8 mouse cellular contexts compared by ENCODE assay signal in the genomic region with DNA sequence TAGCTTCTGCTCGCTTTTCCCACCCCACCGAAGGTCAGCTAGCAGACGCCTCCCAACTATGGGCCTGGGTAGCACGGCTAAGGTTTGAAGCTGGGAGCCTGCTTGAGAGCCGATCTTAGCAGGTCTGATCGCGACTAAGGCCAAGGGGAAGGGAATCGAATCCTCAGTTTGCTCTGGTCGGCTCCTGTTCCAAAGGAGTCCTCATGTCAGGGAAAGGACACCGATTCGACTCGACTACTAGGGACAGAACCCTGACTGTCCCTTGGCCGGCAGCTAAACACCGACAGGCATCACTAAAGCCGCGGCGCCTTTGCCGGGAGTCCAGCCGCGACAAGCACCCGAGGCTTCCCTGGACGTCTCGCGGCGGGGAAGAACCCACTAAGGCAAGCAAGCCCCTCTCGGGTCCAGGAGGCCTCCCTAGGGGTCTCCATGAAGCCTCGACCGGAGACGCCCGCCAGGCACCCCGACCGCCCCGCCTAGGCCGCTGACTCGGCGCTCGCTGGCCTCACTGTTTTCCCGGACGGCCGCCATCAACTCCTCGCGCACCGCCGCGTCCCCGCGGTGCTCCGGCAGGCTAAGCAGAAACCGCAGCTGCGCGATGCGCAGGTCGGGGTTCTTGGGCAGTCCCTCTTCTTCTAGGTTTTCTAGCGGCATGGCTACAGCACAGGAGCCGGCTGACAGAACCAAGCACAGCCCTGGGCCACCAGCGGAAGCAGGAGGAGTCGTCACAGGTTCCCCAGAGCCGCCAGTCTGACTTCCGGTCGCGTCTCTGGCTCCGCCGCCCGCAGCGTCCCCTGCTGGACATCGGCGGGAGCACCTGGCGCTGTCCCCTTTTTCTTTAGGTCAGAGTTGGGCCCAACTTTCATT. TPM values are rescaled to one million over a fixed set of nuclear protein-coding genes. Genes with fewer than 3 reads are reported as not detected.
DNase-seq lines count a peak whose midpoint lies in the region; ATAC-seq and TF ChIP-seq lines count a peak whose summit lies in the region.

A gene (minus strand): TSS at position 755 of the 867 bp plus-strand sequence.

- peak; percentile 97 for ATAC-seq in forebrain, embryonic 12.5 days (ENCODE audit: low FRiP score)
- peak; percentile 94 for ATAC-seq in heart, postnatal 0 days (ENCODE audit: insufficient read depth, low read depth)
- ATAC-seq in liver, embryonic 16.5 days (ENCODE audit: low read depth) = peak; percentile 95
- peak; percentile 99 for ATAC-seq in neural tube, embryonic 13.5 days (ENCODE audit: low read depth)

- no peaks in the 10 kb centered on the region for H3K27me3 ChIP-seq in E14TG2a.4 (ENCODE audit: insufficient read depth, low read length)
- no peaks in the 10 kb centered on the region for H3K27me3 ChIP-seq in forebrain, embryonic 12.5 days
- H3K27me3 ChIP-seq in heart, postnatal 0 days (ENCODE audit: control insufficient read depth, insufficient read depth, low read length) = no peaks in the 10 kb centered on the region
- H3K27me3 ChIP-seq in liver, embryonic 16.5 days (ENCODE audit: control insufficient read depth, insufficient read depth, low read depth, low read length) = no peaks in the 10 kb centered on the region
- no peaks in the 10 kb centered on the region for H3K27me3 ChIP-seq in neural tube, embryonic 13.5 days
- no peaks in the 10 kb centered on the region for H3K27me3 ChIP-seq in testis, adult 2 months (ENCODE audit: control insufficient read depth, insufficient read depth, low read length)

- TF ChIP-seq CTCF in E14TG2a.4 (conservative IDR thresholded peaks at IDR 0.05; ENCODE audit: low read length) = peak; percentile 87
- TF ChIP-seq CTCF in heart, postnatal 0 days (IDR thresholded peaks at IDR 0.05; ENCODE audit: low read depth) = peak; percentile 93
- TF ChIP-seq CTCF in testis, adult 2 months (IDR thresholded peaks at IDR 0.05; ENCODE audit: control insufficient read depth, insufficient read depth, insufficient replicate concordance, low read depth, low read length) = peak; percentile 96

- DNase-seq in c-Kit-positive CD71-positive TER-119-positive erythroid progenitor cells, embryonic 14.5 days (ENCODE audit: low spot score) = peak; percentile 80
- DNase-seq in heart, postnatal 0 days (ENCODE audit: low spot score) = peak; percentile 83
- DNase-seq in kidney, postnatal 4 days = peak; percentile 92 to 94

- H3K27ac ChIP-seq in forebrain, embryonic 12.5 days = peak within 1 kb of the TSS; percentile 80
- H3K27ac ChIP-seq in heart, postnatal 0 days (ENCODE audit: low read depth) = peak within 1 kb of the TSS; percentile 73
- H3K27ac ChIP-seq in liver, embryonic 16.5 days (ENCODE audit: low read length) = peak within 1 kb of the TSS; percentile 57; the same call in 1 of the 2 replicates
- H3K27ac ChIP-seq in neural tube, embryonic 13.5 days (replicated peaks) = peak within 1 kb of the TSS; percentile 90
- peak within 1 kb of the TSS; percentile 67 for H3K27ac ChIP-seq in testis, adult 2 months (ENCODE audit: control insufficient read depth, insufficient read depth, low read depth, low read length)

- H3K36me3 ChIP-seq in E14TG2a.4 (ENCODE audit: insufficient read depth, low read length) = peaks cover 43% of the 10 kb centered on the region
- H3K36me3 ChIP-seq in forebrain, embryonic 12.5 days (replicated peaks) = peaks cover 36% of the 10 kb centered on the region
- H3K36me3 ChIP-seq in heart, postnatal 0 days (replicated peaks; ENCODE audit: control insufficient read depth, insufficient read depth, low read length) = peaks cover 29% of the 10 kb centered on the region
- H3K36me3 ChIP-seq in liver, embryonic 16.5 days (ENCODE audit: control insufficient read depth, insufficient read depth) = peaks cover 14% of the 10 kb centered on the region
- H3K36me3 ChIP-seq in neural tube, embryonic 13.5 days = peaks cover 34% of the 10 kb centered on the region
- H3K36me3 ChIP-seq in testis, adult 2 months (ENCODE audit: control insufficient read depth, insufficient read depth, low read length) = no peaks in the 10 kb centered on the region; the same call in 1 of the 2 replicates

- WGBS in forebrain, embryonic 12.5 days = 1% methylated on average over 68 of the region's 68 CpGs
- whole genome bisulfite sequencing in heart, postnatal 0 days = under 1% methylated on average over 68 of the region's 68 CpGs
- WGBS in liver, embryonic 16.5 days (ENCODE audit: insufficient replicate concordance) = under 1% methylated on average over 62 of the region's 68 CpGs
- WGBS in neural tube, embryonic 13.5 days = 1% methylated on average over 68 of the region's 68 CpGs

- peaks cover 14% of the 10 kb centered on the region for H3K4me1 ChIP-seq in E14TG2a.4 (replicated peaks; ENCODE audit: low read depth, low read length)
- H3K4me1 ChIP-seq in forebrain, embryonic 12.5 days = peaks cover 15% of the 10 kb centered on the region
- H3K4me1 ChIP-seq in heart, postnatal 0 days (ENCODE audit: control insufficient read depth, insufficient read depth) = peaks cover 9% of the 10 kb centered on the region; the same call in 1 of the 2 replicates
- H3K4me1 ChIP-seq in liver, embryonic 16.5 days (ENCODE audit: control insufficient read depth, low read depth, low read length) = peaks cover 7% of the 10 kb centered on the region
- H3K4me1 ChIP-seq in neural tube, embryonic 13.5 days (replicated peaks) = peaks cover 32% of the 10 kb centered on the region
- peaks cover 2% of the 10 kb centered on the region; the same call in 1 of the 2 replicates for H3K4me1 ChIP-seq in testis, adult 2 months (ENCODE audit: control insufficient read depth, insufficient read depth, low read length)

- H3K9me3 ChIP-seq in E14TG2a.4 (ENCODE audit: low read length) = peaks cover 16% of the 10 kb centered on the region
- H3K9me3 ChIP-seq in forebrain, embryonic 12.5 days = no peaks in the 10 kb centered on the region
- no peaks in the 10 kb centered on the region for H3K9me3 ChIP-seq in heart, postnatal 0 days (replicated peaks; ENCODE audit: control insufficient read depth, low read length)
- H3K9me3 ChIP-seq in liver, embryonic 16.5 days (replicated peaks; ENCODE audit: control insufficient read depth, low read length) = no peaks in the 10 kb centered on the region
- H3K9me3 ChIP-seq in neural tube, embryonic 13.5 days = no peaks in the 10 kb centered on the region

- peak; percentile 78 for TF ChIP-seq POLR2A in testis, adult 2 months (IDR thresholded peaks at IDR 0.05; ENCODE audit: control insufficient read depth, low read depth, low read length)

- H3K9ac ChIP-seq in forebrain, embryonic 12.5 days = peak within 1 kb of the TSS; percentile 98
- peak within 1 kb of the TSS; percentile 94 for H3K9ac ChIP-seq in heart, postnatal 0 days (replicated peaks; ENCODE audit: low read depth, low read length)
- H3K9ac ChIP-seq in liver, embryonic 16.5 days (ENCODE audit: low read depth, low read length) = peak within 1 kb of the TSS; percentile 89
- H3K9ac ChIP-seq in neural tube, embryonic 13.5 days = peak within 1 kb of the TSS; percentile 93

- peak; percentile 54 for TF ChIP-seq EP300 in heart, postnatal 0 days (IDR thresholded peaks at IDR 0.05; ENCODE audit: low read depth)

- H3K4me3 ChIP-seq in E14TG2a.4 (replicated peaks; ENCODE audit: low read length) = peak within 1 kb of the TSS; percentile 97
- H3K4me3 ChIP-seq in forebrain, embryonic 12.5 days (replicated peaks) = peak within 1 kb of the TSS; percentile 96
- peak within 1 kb of the TSS; percentile 94 for H3K4me3 ChIP-seq in heart, postnatal 0 days (ENCODE audit: low read depth, low read length)
- H3K4me3 ChIP-seq in liver, embryonic 16.5 days (ENCODE audit: low read depth, low read length) = peak within 1 kb of the TSS; percentile 81
- peak within 1 kb of the TSS; percentile 79 for H3K4me3 ChIP-seq in neural tube, embryonic 13.5 days
- peak within 1 kb of the TSS; percentile 98 for H3K4me3 ChIP-seq in testis, adult 2 months (ENCODE audit: control insufficient read depth, low read depth, low read length)

- peak within 1 kb of the TSS; percentile 89 for H3K4me2 ChIP-seq in forebrain, embryonic 12.5 days
- peak within 1 kb of the TSS; percentile 88 for H3K4me2 ChIP-seq in heart, postnatal 0 days (ENCODE audit: low read depth, low read length)
- peak within 1 kb of the TSS; percentile 70 for H3K4me2 ChIP-seq in liver, embryonic 16.5 days (ENCODE audit: low read depth, low read length)
- H3K4me2 ChIP-seq in neural tube, embryonic 13.5 days = peak within 1 kb of the TSS; percentile 73

RNA-seq across cellular contexts. Expression of the gene that starts here (rescaled TPM):
- polyA plus RNA-seq in forebrain, embryonic 12.5 days (2016; fragmentation: Nextera tagmentation; extraction: Ambion mirVana) = 292 TPM in 2 replicates
- total RNA-seq in heart, postnatal 0 days (2014; rRNA removed; ENCODE audit: low replicate concordance) = 111 and 132 TPM in 2 replicates
- polyA plus RNA-seq in heart, postnatal 0 days (2015; fragmentation: Nextera tagmentation; extraction: Ambion mirVana) = 173 and 184 TPM in 2 replicates
- 101 and 108 TPM in 2 replicates for polyA plus RNA-seq in liver, embryonic 16.5 days (2015; fragmentation: Nextera tagmentation; extraction: Ambion mirVana)
- 288 and 313 TPM in 2 replicates for polyA plus RNA-seq in neural tube, embryonic 13.5 days (2015; fragmentation: Nextera tagmentation; extraction: Ambion mirVana)
- 26.5 and 30.3 TPM in 2 replicates for polyA plus RNA-seq in testis, adult 2 months (2012; rRNA removed)

Comparison
In these comparisons a context has a peak if more than half of its experiments do, and no peak if none do; other contexts are left out.
1. Peak in every context shown above with its lines: DNase-seq, ATAC-seq, H3K4me3 ChIP-seq and H3K27ac ChIP-seq.